Comparison of ENCODE assay signal across 8 mouse cellular contexts in genomic region chr8:87087451-87088095, GRCm38 (mm10).
A peak's percentile ranks its signal among the peaks of the same experiment; 100 is the strongest.
DNase-seq lines count a peak whose midpoint lies in the region; ATAC-seq and TF ChIP-seq lines count a peak whose summit lies in the region.

No protein-coding gene starts in this region.

- WGBS in liver, postnatal 0 days (ENCODE audit: insufficient replicate concordance) = 46% methylated on average over 9 of the region's 9 CpGs

- no peak overlapping the region for H3K4me3 ChIP-seq in liver, postnatal 0 days (ENCODE audit: low read depth, low read length)

- H3K4me2 ChIP-seq in liver, postnatal 0 days (ENCODE audit: low read depth, low read length) = no peak overlapping the region

- TF ChIP-seq EP300 in liver, postnatal 0 days (IDR thresholded peaks at IDR 0.05; ENCODE audit: low read depth) = no peak

- H3K27me3 ChIP-seq in liver, postnatal 0 days (ENCODE audit: insufficient read depth, low read length) = no peaks in the 10 kb centered on the region

- no peak overlapping the region for H3K27ac ChIP-seq in liver, postnatal 0 days (ENCODE audit: low read depth)

- ATAC-seq in liver, postnatal 0 days = no peak

- H3K4me1 ChIP-seq in liver, postnatal 0 days (ENCODE audit: insufficient read depth) = no peaks in the 10 kb centered on the region

- no peak overlapping the region for H3K9ac ChIP-seq in liver, postnatal 0 days (replicated peaks)

- no peaks in the 10 kb centered on the region for H3K9me3 ChIP-seq in liver, postnatal 0 days (ENCODE audit: low read length)

- peak; percentile 31 for DNase-seq in kidney, postnatal 14 days
- no peak for DNase-seq in kidney, adult 8-10 months
- peak; percentile 53 for DNase-seq in adipocyte (ENCODE audit: low spot score)
- peak; percentile 67 to 72 for DNase-seq in cerebellum, postnatal 14 days
- DNase-seq in liver, postnatal 0 days = peak; percentile 40
- no peak for DNase-seq in layer of hippocampus, adult 9-11 months
- no peak for DNase-seq in right cerebral cortex, postnatal 4 days
- DNase-seq in layer of hippocampus, postnatal 25 days (ENCODE audit: extremely low spot score in 1 of 2, low spot score in 1 of 2) = no peak

- no peaks in the 10 kb centered on the region for H3K36me3 ChIP-seq in liver, postnatal 0 days (replicated peaks; ENCODE audit: insufficient read depth, low read length)

- TF ChIP-seq CTCF in liver, postnatal 0 days (IDR thresholded peaks at IDR 0.05; ENCODE audit: low read depth) = no peak

Comparison
In these comparisons a context has a peak if more than half of its experiments do, and no peak if none do; other contexts are left out.
1. DNase-seq: peak in kidney, postnatal 14 days (single experiment), adipocyte (single experiment), cerebellum, postnatal 14 days (2 of 2) and liver, postnatal 0 days (single experiment); none in kidney, adult 8-10 months (0 of 2), layer of hippocampus, adult 9-11 months (single experiment), right cerebral cortex, postnatal 4 days (single experiment) and layer of hippocampus, postnatal 25 days (0 of 2).